Mouse (Mus musculus) right cerebral cortex, adult 2 months (tissue): Measurements from ENCODE around the gene Gm10720.
"Not testable (repeated sequence)": the region's sequence is repeated elsewhere in the genome, so short reads cannot be mapped to it uniquely, and the experiment has no call there.

Experiments used
- DNase-seq, 2 experiments: peaks; one replicate each; pipeline ENCODE4 v3.0.0; 2021 to 2022; ENCODE audit warnings: low spot score in 2 of 2

Gm10720 gene

GRCm38 (mm10) chr9:3025653-3026052 is 10.2 kb downstream of the Gm10720 start:
- peak; percentile 40 to 59 for DNase-seq

- not testable (repeated sequence) for DNase-seq
Observed at GRCm38 (mm10) chr9:3026136-3026535, 10.7 kb downstream of the Gm10720 start.

- not testable (repeated sequence) for DNase-seq
Observed at GRCm38 (mm10) chr9:3026741-3027140, 11.3 kb downstream of the Gm10720 start.

GRCm38 (mm10) chr9:3027200-3027599 is 11.7 kb downstream of the Gm10720 start:
- DNase-seq = not testable (repeated sequence)

- DNase-seq = peak in 1 of 2 experiments; percentile 5
Observed at GRCm38 (mm10) chr9:3029276-3030000, 14.0 kb downstream of the Gm10720 start.

- not testable (repeated sequence) for DNase-seq
Observed at GRCm38 (mm10) chr9:3030677-3031318, 15.3 kb downstream of the Gm10720 start.

- DNase-seq = not testable (repeated sequence)
Observed at GRCm38 (mm10) chr9:3034299-3034698, 18.8 kb downstream of the Gm10720 start, which contains the start of gene Gm17535. Gene Gm17535 (plus strand): TSS chr9:3034599.

GRCm38 (mm10) chr9:3036577-3036976 is 21.1 kb downstream of the Gm10720 start, which contains the start of gene Gm10715:
Gene Gm10715 (plus strand): TSS chr9:3036877.
- DNase-seq = not testable (repeated sequence)

GRCm38 (mm10) chr9:3038161-3038560 is 22.7 kb downstream of the Gm10720 start:
- not testable (repeated sequence) for DNase-seq
